Mouse (Mus musculus): ENCODE data around the gene Egfl7.

GRCm38 (mm10) chr2:26585713-26586112, 5.9 kb downstream of the Egfl7 start:
- TF ChIP-seq CTCF (IDR thresholded peaks at IDR 0.05; ENCODE audit: extremely low read depth, insufficient read length, insufficient replicate concordance, low read depth, low read length), result no peak
- no peak for TF ChIP-seq POLR2A (IDR thresholded peaks at IDR 0.05; ENCODE audit: low read depth, low read length)

All from small intestine, adult 2 months (tissue).